Mouse (Mus musculus): ENCODE measurements around the gene Cutal. TPM values are rescaled to one million over a fixed set of nuclear protein-coding genes. Genes with fewer than 3 reads are reported as not detected.

Gene Cutal
- polyA plus RNA-seq, 1 experiment = not detected

- Histone ChIP-seq H3K4me1 (ENCODE audit: control insufficient read depth, insufficient read depth, insufficient read length, low read length) (no peaks in the 10 kb centered on the region), H3K4me3 (ENCODE audit: insufficient read depth, low read depth, low read length) (no peak overlapping the region), H3K27ac (replicated peaks; ENCODE audit: low read depth, low read length) (no peak overlapping the region)
Observed at GRCm38 (mm10) chr2:34922729-34923128, 48.5 kb downstream of the Cutal start.

GRCm38 (mm10) chr2:34927320-34927719 is 53.1 kb downstream of the Cutal start:
- Histone ChIP-seq H3K27ac (replicated peaks; ENCODE audit: low read depth, low read length) (no peak overlapping the region), H3K4me3 (ENCODE audit: insufficient read depth, low read depth, low read length) (no peak overlapping the region), H3K4me1 (ENCODE audit: control insufficient read depth, insufficient read depth, insufficient read length, low read length) (no peaks in the 10 kb centered on the region)

DNA sequence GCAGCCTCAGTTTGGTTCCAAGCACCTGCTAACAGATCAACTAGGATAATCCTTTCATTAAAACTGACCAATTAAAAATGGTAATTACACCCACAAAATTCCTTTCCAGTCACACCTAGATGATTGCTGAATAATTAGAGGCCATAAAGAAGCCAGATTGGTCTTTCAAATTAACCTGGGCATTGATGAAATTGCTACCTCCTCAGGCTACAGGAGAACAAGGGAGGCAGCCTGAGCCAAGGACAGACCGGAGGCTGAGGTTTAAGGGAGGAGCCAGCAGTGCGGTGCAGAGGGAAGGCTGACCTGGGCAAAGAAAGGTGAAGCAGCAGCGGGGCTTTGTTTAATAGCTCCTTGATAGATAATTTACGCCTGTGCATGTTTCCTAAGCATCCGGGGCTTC is 63.3 kb downstream of the Cutal start:
- Histone ChIP-seq H3K4me1 (ENCODE audit: control insufficient read depth, insufficient read depth, insufficient read length, low read length) (no peaks in the 10 kb centered on the region), H3K27ac (replicated peaks; ENCODE audit: low read depth, low read length) (no peak overlapping the region), H3K4me3 (ENCODE audit: insufficient read depth, low read depth, low read length) (no peak overlapping the region)

- H3K4me1 ChIP-seq (ENCODE audit: control insufficient read depth, insufficient read depth, insufficient read length, low read length) = no peaks in the 10 kb centered on the region
- H3K27ac ChIP-seq (replicated peaks; ENCODE audit: low read depth, low read length) = no peak overlapping the region
- no peak overlapping the region for H3K4me3 ChIP-seq (ENCODE audit: insufficient read depth, low read depth, low read length)
Observed at GRCm38 (mm10) chr2:34938269-34939208, 64.3 kb downstream of the Cutal start.

DNA sequence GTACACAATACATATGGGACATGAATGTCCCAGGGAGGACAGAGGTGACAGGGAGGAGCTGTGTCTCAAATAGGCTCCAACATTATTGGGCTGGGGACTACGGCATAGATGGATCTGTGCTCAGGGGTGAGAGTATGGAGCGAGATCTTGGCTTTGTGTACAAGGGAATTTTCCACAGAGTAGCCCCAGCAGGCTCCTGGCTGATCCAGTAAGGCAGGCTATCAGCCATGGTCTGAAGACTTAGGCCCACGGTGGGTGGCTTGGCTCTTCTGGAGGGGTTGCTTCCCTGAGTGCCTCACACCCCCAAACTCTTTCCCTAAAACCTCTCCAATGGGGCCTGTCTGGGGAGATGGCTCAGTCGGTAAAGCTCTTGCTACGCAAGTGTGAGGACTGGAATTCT is 66.0 kb downstream of the Cutal start:
- H3K27ac ChIP-seq (replicated peaks; ENCODE audit: low read depth, low read length) = no peak overlapping the region
- no peaks in the 10 kb centered on the region for H3K4me1 ChIP-seq (ENCODE audit: control insufficient read depth, insufficient read depth, insufficient read length, low read length)
- H3K4me3 ChIP-seq (ENCODE audit: insufficient read depth, low read depth, low read length) = no peak overlapping the region

GRCm38 (mm10) chr2:34941061-34941675 is 67.0 kb downstream of the Cutal start:
- no peak overlapping the region for H3K4me3 ChIP-seq (ENCODE audit: insufficient read depth, low read depth, low read length)
- no peaks in the 10 kb centered on the region for H3K4me1 ChIP-seq (ENCODE audit: control insufficient read depth, insufficient read depth, insufficient read length, low read length)
- H3K27ac ChIP-seq (replicated peaks; ENCODE audit: low read depth, low read length) = no peak overlapping the region

Other genes with a start within 250 kb of the Cutal start
- 18.7 and 22.6 TPM in 2 replicates for gene Gapvd1, start 119.2 kb upstream of the Cutal start, polyA plus RNA-seq (2012; ENCODE audit: insufficient read depth, insufficient read length, missing spikeins)
- gene Hspa5, start 102.4 kb upstream of the Cutal start, polyA plus RNA-seq (2012; ENCODE audit: insufficient read depth, insufficient read length, missing spikeins) = 188 and 303 TPM in 2 replicates
- 23.2 and 28.2 TPM in 2 replicates for gene Rabepk, start 74.5 kb upstream of the Cutal start, polyA plus RNA-seq (2012; ENCODE audit: insufficient read depth, insufficient read length, missing spikeins)
- gene Fbxw2, start 48.1 kb upstream of the Cutal start, polyA plus RNA-seq (2012; ENCODE audit: insufficient read depth, insufficient read length, missing spikeins) = 55.3 and 59.9 TPM in 2 replicates
- not detected in 2 replicates for gene Gm34653, start 41.4 kb upstream of the Cutal start, polyA plus RNA-seq (2012; ENCODE audit: insufficient read depth, insufficient read length, missing spikeins)
- 33.2 and 33.9 TPM in 2 replicates for gene Psmd5, start 572 bp downstream of the Cutal start, polyA plus RNA-seq (2012; ENCODE audit: insufficient read depth, insufficient read length, missing spikeins)
- 2.3 and 2.4 TPM in 2 replicates for gene Phf19, start 39.6 kb downstream of the Cutal start, polyA plus RNA-seq (2012; ENCODE audit: insufficient read depth, insufficient read length, missing spikeins)
- gene Traf1, start 87.4 kb downstream of the Cutal start, polyA plus RNA-seq (2012; ENCODE audit: insufficient read depth, insufficient read length, missing spikeins) = not detected in 2 replicates
- not detected in 2 replicates for gene Hc, start 187.0 kb downstream of the Cutal start, polyA plus RNA-seq (2012; ENCODE audit: insufficient read depth, insufficient read length, missing spikeins)
- 0.91 TPM in 1 of 2 replicates, not detected in the other for gene AI182371, start 227.1 kb downstream of the Cutal start, polyA plus RNA-seq (2012; ENCODE audit: insufficient read depth, insufficient read length, missing spikeins)
- 3.3 and 4.4 TPM in 2 replicates for gene Cntrl, start 235.1 kb downstream of the Cutal start, polyA plus RNA-seq (2012; ENCODE audit: insufficient read depth, insufficient read length, missing spikeins)

Data from brown adipose tissue, adult 24 weeks (tissue).